Mouse (Mus musculus) urinary bladder, adult 18-20 months (tissue): ENCODE results near the gene Ntn5.

Experiments used
- DNase-seq, 2 experiments: peaks; one replicate each; pipeline ENCODE4 v3.0.0; 2022; ENCODE audit warnings: low spot score in 2 of 2, mixed read lengths in 2 of 2

Ntn5 gene

DNA sequence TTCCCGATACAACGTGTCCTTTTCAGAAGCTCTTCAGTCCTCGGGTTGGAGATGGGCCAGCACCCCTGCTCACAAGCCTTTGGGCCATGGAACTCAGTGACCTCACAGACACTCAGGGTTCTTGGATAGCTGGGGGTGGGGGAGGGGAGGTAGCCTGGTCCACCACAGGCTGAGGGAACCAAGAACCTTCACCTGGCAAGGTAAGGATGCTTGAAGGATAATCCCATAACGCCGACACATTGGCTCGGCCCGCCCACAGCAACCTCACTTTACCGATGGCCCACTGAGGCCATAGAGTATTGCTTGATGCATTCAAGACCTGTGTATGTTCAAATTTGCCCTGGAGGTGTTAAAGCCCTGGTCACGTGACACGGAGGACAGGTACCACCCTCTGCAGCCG is 41.9 kb downstream of the Ntn5 start, which contains the start of gene Spaca4:
Gene Spaca4 (minus strand): TSS at position 101 of the 400 bp plus-strand sequence.
- no peak for DNase-seq

DNA sequence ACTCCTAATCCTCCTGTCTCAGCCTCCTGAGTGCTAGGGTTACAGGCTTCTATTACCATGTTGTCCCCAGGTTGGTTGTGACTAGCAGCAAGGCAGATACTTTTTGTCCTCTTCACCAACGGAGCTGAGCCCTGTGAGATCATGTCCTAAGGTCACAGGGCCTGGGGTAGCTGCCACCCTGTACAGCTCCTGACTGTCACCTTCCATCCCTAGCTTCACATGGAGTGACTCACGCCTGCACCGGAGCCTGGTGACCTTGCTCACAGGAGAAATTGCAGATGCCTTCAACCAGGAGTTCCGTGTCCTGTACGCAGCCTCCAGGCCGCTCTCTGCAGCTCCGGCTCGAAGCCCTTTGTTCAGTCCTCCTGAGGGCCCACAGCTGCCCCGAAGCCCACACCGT is 42.6 kb downstream of the Ntn5 start:
- DNase-seq, result no peak

DNA sequence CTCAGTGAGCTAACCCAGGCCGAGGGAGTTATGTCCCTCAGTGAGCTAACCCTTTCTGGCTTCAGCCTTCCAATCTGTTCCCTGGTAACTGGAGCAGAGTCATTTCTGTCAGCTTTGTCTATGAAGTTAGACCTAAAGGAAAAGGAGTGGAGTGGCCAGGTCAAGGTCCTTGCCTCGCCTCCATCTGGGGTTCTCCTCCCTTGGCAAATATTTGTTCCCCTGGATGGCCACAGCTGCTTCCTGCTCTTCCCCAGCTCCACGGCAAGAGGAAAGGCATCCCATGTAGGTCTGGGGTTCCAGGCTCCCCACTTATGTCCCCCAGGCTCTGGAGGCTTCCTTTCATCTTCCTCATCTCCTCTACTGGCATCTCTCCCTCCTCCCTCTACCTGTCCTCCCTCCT is 43.8 kb downstream of the Ntn5 start:
- no peak for DNase-seq

DNA sequence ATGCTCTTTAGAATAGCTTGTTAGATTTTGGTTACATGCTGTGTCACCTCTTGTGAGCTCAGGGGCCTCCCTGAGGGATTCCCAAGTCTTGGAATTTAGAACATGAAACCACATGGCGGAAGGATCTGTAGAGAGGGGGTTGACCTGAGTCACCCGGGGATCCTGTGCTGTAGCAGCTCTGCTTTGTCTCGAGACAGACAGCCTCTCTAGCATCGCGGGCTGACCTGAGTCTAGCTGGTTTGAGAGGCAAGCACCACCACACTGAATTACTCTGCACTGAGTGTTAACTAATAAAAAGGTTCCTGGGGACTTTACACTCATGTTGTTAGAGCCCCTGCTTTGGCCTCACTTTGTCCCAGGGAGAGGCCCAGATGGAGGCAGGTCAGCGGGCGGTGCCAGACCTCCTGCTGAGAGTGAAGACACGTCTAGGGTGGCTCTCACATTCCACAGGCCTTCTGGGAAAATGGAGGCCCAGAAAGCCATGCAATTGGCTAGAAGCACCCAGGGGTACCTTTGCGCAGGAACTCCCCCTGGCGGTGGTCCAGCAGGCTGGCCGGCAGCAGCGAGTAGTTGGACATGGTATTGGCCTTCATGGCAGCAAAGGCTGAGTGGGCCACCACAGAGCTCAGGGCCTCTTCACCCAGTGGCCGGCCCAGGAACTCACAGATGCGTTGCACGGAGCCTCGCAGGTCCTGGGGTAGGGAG is 47.1 kb downstream of the Ntn5 start:
- DNase-seq, result no peak

DNA sequence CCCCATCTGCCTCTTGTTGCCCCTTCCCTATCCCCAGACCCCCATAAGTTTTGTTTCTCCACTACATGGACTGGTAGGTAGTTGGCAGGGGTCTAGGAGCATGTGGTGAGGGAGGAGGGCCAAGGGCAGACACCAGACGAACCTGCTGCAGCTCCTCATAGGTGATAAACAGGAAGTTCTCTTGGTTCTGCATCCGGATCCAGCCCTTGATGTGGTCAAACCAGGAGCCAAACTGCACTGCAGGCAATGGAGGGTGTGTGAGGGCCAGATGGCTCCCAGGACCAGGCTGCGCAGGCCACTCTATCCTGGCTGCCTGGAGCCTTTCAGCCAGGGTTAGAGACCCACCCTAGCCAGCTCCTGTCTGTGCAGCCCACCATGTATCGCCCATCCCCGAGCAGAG is 49.7 kb downstream of the Ntn5 start:
- no peak for DNase-seq

DNA sequence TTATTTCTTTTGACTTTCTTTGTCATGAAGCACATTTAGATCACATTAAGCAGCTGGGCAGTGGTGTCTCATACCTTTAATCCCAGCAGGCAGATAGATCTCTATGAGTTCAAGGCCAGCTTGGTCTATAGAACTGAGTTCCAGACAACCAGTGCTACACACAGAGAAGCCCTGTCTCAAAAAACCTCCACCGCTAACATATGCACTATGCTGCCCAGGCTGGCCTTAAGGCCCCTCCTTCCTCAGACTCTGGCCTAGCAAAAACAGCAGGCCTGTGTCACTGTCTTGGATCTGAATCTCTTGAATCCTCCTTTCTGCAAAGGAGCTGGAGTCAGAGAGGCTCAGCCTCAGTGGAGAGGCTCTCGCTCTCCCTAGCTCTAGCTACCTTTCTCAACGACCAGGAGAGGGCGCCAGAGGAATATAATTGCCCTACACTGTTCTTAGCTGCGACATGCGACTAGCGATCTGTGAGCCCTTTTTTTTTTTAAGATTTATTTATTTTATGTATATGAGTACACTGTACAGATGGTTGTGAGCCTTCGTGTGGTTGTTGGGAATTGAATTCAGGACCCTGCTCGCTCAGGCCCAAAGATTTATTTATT is 55.4 kb downstream of the Ntn5 start:
- peak; percentile 53 to 64 for DNase-seq

DNA sequence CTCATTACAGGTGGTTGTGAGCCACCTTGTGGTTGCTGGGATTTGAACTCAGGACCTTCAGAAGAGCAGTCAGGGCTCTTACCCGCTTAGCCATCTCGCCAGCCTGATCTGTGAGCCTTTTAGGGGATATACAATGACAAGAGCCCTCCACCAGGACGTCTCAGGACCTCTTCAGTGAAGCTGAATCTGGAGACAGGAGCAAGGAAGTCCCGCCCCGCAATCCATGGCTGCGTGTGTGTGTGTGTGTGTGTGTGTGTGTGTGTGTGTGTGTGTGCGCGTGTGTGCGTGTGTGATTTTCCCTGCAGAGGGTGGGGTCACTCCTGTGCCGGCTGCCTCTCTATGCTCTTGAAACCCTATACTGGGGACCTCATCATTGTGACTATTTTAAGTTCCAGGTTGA is 56.0 kb downstream of the Ntn5 start:
- DNase-seq, result no peak

DNA sequence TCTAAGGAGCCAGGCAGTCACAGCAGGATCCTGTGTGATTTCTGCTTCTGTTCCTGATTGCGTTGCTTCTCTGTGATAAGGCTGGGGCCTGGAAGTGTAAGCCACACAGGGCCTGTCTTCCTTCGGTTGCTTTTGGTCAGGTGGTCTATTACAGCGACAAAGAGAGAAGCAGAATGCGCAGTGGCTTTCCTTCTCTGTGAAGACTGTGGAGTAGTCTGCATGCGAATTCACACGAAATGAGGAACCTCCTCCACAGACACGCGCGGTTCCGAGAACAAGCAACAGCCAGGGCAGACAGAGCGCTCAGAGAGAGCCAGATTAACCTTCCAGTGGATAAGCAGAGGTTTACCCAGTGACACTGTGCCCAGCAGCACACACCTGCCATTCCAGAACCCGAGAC is 57.5 kb downstream of the Ntn5 start:
- DNase-seq, result no peak

DNA sequence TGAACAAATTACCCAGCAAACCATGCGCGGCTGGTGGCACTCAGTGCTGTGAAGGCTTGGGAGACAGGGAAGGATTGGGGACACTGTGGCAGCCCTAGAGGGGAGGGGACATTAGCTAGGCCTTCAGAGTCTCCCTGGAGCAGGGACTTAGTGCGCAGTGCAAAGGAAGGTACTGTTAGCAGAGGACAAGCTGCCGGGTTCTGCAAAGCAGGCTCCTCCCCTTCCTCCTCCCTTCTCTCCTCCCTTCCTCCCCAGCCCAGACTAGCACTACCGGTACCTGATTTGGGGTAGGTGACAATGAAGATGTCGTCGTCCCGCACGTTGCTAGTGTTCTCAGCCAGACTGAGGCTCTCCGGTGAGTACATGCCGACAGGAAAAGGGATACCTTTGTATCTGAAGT is 58.0 kb downstream of the Ntn5 start:
- DNase-seq, result no peak

DNA sequence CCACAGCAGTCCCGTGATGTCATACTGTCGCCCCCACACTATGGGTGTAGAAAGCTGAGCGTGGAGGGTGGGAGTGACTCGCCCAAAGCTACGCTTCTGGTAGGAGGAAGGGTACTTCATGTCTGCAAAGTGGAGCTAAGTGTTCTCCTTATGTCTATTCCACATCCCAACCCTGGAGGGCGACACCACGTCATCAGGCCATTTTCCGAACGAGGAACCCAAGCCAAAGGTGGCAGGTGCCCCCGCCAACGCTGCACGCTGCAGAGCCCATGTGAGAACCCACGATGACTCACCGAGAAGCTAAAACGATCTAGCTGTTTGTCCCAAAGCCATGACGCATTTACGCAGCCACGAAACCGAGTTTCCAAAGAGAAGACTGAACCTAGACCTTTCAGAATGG is 58.5 kb downstream of the Ntn5 start:
- no peak for DNase-seq
